Mouse (Mus musculus) right cerebral cortex, postnatal 14 days (tissue): ENCODE measurements at regions not wholly inside any gene's neighbourhood (a gene's known extent, or its start where the extent isn't known, plus 50 kb on each side); places are given as distances from the start of the nearest gene placed in this dataset.
"Not testable (repeated sequence)": the region's sequence is repeated elsewhere in the genome, so short reads cannot be mapped to it uniquely, and the experiment has no call there.

ENCODE experiments used
- DNase-seq: peaks from one replicate; pipeline ENCODE4 v3.0.0; 2022

DNA sequence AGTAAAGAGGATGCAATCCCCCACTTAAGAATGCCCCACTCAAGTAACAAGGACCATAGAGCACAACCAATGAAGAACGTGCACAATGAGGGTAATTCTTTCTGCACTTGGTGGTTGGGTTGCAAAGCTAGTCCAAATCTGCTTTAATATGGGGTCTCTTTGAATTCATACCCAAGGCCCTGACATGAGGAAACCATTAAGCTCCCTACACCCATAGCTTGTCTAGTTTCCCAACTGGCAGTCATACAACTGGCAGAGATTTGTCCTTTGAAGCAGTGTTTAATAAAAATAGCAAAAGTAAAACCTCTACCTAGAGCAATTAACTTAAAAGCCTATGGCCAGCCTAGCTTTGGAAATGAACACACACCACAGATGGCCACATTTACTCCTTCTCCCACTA is 411.0 kb upstream of the Cdh5 start:
- DNase-seq = no peak

DNA sequence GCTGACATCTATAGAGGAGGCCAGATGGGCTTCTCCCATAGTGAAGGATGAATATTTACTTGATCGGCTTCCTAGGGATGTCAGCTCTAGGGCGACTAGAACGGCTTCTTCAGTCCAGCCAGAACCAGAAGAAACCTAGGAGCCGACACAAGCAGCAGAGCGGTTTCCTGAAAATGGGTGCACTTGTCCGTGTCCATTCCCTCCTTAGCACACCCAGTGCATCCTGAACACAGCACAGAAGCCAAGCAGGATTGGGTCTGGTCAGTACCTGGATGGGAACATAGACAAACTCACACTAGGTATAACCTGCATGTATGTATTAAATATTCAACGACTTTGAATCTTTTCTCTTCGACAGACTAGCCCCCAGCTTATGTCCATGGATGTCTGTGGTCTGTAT is 407.9 kb upstream of the Cdh5 start:
- no peak for DNase-seq

GRCm38 (mm10) chr8:103694331-103694891 is 407.0 kb upstream of the Cdh5 start:
- no peak for DNase-seq

DNA sequence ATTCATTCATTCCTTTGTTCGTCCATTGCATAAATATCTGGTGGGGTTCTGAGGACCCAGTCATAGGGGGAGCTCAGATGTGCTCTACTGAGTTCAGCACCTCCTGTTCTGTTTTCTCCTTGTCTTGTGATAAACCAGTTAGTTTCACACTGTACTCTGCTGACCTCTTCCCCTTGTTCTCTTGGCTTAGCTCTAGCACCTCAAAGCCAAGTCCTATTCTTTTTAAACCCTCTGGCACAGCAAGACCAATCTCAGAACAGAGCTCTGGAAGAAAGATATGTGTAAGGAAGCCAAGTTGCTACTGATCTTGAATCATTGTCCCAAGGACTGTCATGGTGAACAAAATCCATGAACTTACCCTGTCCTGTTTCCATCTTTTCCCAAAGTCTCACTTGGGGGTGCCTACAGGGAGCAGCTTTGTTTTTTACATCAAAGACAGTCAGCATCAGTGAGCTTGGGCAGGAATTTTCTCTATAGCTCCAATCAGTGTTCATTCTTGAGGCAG is 402.4 kb upstream of the Cdh5 start:
- DNase-seq = no peak

GRCm38 (mm10) chr8:103702236-103702635 is 399.2 kb upstream of the Cdh5 start:
- no peak for DNase-seq

DNA sequence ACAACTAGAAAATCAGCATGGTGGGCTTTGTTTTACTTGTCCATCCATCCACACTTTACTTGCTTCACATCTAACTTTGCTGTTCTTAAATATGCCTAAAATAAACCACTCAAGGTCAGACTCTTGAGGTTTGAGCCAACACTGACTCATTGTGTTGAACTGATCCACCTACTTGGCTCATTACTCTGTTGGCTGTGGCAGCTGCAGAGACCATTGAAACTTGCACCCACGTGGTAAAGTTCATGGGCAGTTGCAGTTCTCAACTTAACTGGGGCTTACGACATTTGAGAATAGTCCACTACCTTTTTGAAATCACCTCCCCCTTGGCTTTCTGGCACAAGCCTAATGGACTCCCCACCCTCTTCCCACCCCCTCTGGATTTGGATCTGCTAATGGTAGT is 395.3 kb upstream of the Cdh5 start:
- DNase-seq = no peak

- not testable (repeated sequence) for DNase-seq
Observed at GRCm38 (mm10) chr8:103710871-103711270, 390.6 kb upstream of the Cdh5 start.

GRCm38 (mm10) chr8:103717723-103718122 is 383.7 kb upstream of the Cdh5 start:
- no peak for DNase-seq

DNA sequence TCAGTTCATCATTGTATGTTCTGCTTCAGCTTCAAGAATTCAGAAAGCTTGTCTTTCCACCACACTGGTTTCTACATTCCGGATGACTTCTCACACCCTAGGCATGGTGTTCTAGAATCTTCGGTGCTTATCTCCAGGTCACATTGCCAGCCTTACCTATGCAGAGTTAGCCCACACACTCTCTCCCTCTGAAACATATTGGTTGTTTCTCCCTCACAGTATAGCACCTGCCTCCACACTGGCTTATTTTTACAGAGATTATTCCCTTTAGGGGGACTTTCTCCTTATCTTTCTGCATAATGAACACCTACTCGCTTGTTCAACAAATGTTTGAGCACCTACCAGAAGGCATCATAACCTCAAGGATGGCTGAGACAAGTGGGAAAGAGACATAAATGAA is 368.0 kb upstream of the Cdh5 start:
- DNase-seq = no peak

- peak; percentile 35 for DNase-seq
Observed at GRCm38 (mm10) chr8:103738330-103738729, 363.1 kb upstream of the Cdh5 start.

GRCm38 (mm10) chr8:103741395-103741794 is 360.0 kb upstream of the Cdh5 start:
- DNase-seq = no peak

DNA sequence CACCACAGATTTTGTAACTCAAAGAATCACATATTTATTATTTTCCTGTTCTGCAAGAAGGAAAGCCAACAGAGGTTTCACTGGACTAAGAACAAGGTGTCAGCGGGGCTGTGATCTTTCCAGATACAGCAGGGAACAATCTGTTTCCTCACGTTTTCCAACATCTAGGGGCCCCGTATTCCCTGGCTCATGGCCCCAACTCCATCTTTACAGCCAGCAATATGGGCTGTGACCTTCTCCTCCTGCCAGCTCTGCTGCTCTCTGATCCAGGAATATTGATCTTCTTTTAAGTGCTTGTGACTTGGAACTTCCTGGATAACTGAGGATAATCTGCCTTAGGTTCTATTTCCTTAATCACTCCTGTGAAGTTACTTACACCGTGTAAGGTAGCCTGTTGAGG is 352.7 kb upstream of the Cdh5 start:
- no peak for DNase-seq

- DNase-seq = no peak
Observed at GRCm38 (mm10) chr8:103750278-103751097, 350.9 kb upstream of the Cdh5 start.

- no peak for DNase-seq
Observed at GRCm38 (mm10) chr8:103751161-103751560, 350.3 kb upstream of the Cdh5 start.

- DNase-seq = no peak
Observed at GRCm38 (mm10) chr8:103763821-103764220, 337.6 kb upstream of the Cdh5 start.

DNA sequence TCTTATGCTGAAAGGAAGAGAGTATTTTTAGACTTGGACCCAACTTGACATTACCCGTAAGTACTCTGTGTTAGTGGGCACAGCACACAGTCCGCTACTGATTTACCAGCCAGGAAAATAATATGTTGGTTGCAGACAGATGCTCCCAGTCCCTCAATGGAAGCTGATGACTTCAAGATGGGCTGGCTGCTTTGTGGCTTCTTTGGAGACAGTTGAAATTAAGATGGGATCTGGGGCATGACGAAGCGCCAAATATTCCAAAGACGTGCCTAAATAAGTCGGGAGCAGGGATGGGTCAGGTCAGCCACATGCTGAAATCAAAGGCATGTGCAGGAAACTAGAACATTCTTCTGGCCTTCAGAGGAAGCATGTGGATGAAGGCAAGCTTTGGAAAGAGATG is 321.8 kb upstream of the Cdh5 start:
- DNase-seq = no peak

DNA sequence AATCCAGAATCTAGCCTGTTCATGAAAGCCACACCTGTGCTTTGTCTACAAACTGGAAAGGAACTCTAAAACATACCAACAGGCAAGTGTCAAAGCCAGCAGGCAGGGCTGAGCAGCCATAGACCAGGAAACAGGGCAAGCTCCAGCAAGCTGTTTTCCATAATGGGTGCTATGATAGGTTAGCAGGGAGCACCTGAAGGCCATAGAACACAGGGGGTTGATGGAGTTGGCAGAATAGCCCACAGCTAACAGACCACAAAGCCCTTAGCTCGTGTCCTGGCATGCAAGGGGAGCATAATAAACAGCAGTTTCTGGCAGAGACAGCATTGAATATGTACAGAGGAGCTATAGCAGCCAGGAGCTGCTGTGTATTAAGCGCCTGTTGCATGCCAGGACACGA is 313.1 kb upstream of the Cdh5 start:
- DNase-seq = no peak

GRCm38 (mm10) chr8:103793331-103793730 is 308.1 kb upstream of the Cdh5 start:
- DNase-seq = no peak

DNA sequence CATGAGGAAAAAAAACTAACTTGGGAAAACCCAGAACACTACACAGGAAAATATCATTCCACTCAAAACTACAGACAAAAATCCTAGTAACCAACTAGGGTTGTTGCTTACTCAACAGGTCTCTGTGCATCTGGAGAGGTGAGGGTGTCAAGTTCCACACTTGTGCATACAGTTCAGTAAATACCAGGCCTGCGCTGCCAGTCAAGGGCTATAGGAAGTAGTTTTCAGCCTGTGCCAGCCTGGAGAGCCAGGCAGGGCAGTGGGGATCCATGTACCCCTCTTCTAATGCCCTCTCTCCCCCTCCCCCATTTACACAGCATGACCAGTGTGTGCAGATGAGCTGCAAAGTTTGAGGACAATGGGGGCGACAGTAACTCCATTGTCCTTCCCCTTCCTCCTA is 302.8 kb upstream of the Cdh5 start:
- not testable (repeated sequence) for DNase-seq

DNA sequence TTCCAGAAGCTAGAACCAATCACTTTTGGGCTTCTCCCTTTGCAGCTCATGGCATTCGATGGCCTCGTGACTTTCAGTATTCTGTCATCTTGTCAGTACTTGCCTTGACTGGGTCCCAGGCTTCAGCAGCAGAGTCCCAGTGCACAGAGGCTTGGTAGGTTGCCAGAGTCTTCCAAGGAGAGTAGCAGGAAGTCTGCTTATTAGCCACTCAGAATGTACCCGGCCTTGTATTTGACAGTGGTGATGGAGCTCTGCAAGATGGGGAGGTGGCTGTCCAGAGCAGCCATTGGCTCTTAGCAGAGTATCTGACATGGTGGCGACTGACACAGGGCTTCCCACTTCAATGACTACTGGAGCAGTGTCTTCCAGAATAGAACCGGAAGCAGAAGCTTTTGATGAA is 293.3 kb upstream of the Cdh5 start:
- DNase-seq = no peak

- DNase-seq = no peak
Observed at GRCm38 (mm10) chr8:103808580-103808979, 292.8 kb upstream of the Cdh5 start.

- DNase-seq = no peak
Observed at GRCm38 (mm10) chr8:103809140-103809539, 292.3 kb upstream of the Cdh5 start.

DNA sequence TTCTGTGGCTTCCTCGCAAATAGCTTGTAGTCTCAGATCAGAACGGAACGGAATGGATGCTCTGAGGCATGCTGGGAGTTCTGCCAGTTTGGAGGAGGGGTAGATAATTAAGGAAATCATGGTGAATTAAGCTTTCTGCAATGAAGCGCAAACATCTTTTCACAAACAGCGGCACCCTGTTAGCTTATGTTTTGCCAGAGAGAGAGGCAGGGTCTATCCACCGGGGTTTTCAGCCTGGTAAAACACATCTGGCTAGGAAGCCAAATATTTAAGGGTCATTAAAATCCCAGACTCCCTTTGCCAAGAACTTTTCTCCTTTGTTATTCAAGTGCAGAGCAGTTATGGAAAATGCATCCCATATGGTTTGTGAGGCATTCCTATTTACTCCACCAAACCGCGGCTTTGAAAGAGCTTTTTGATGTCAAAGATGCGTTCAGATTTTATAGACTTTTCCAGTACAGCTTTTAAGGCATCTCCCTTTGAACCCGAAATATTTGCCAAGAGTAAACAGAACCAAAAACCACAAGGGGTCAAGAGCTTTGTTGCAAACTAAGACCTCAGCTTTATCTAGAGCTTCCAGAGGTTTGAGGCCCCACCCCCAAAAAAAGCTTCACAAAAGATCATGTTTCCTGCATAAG is 287.4 kb upstream of the Cdh5 start:
- DNase-seq = no peak
